10 mouse cellular contexts compared by ENCODE assay signal in genomic region chr4:144882881-144883331, GRCm38 (mm10). TPM values are rescaled to one million over a fixed set of nuclear protein-coding genes. Genes with fewer than 3 reads are reported as not detected.
DNase-seq lines count a peak whose midpoint lies in the region; ATAC-seq lines count a peak whose summit lies in the region.
"Had no signal": no experiment of that assay in that cellular context is flagged by ENCODE, and none has a peak within 500 bp of the region (broad histone marks: within the 10 kb centered on the region; RNA-seq: fewer than 3 reads in every experiment).

No protein-coding gene starts in this region.

- no peaks in the 10 kb centered on the region for H3K4me1 ChIP-seq in heart, embryonic 14.5 days (ENCODE audit: control insufficient read depth in 2 of 2, insufficient read depth in 2 of 2, low read length in 2 of 2)
- H3K4me1 ChIP-seq in stomach, embryonic 16.5 days (ENCODE audit: control insufficient read depth, insufficient read depth, low read length), result no peaks in the 10 kb centered on the region; the same call in 1 of the 2 replicates
- no peaks in the 10 kb centered on the region for H3K4me1 ChIP-seq in liver, embryonic 11.5 days (replicated peaks; ENCODE audit: control insufficient read depth, insufficient read depth, low read length)
- H3K4me1 ChIP-seq: heart, embryonic 15.5 days had no signal

- DNase-seq in heart, postnatal 4 days, result no peak
- peak; percentile 43 for DNase-seq in retina, postnatal 1 day
- DNase-seq in retina, embryonic 14.5 days (ENCODE audit: low spot score), result no peak
- DNase-seq in kidney, adult 8-10 months, result no peak
- no peak for DNase-seq in liver, embryonic 11.5 days (ENCODE audit: low spot score)
- DNase-seq: liver had no signal

- 0 out of 4 replicates have a peak overlapping the region, but pooled peaks have one; percentile 11 for H3K27ac ChIP-seq in heart, embryonic 14.5 days (replicated peaks in 1 of 2; ENCODE audit: control insufficient read depth in 1 of 2, insufficient read depth in 1 of 2, low read depth in 2 of 2, low read length in 2 of 2)
- 0 out of 2 replicates have a peak overlapping the region, but pooled peaks have one; percentile 6 for H3K27ac ChIP-seq in stomach, embryonic 16.5 days (ENCODE audit: low read length)
- H3K27ac ChIP-seq in liver, embryonic 11.5 days (ENCODE audit: low read depth, low read length), result no peak overlapping the region
- H3K27ac ChIP-seq: heart, embryonic 15.5 days had no signal

- no peaks in the 10 kb centered on the region for H3K27me3 ChIP-seq in heart, embryonic 14.5 days (ENCODE audit: control insufficient read depth, insufficient read depth, low read length)
- H3K27me3 ChIP-seq in stomach, embryonic 16.5 days (ENCODE audit: control insufficient read depth, insufficient read depth, low read length), result no peaks in the 10 kb centered on the region
- no peaks in the 10 kb centered on the region for H3K27me3 ChIP-seq in liver, embryonic 11.5 days (replicated peaks; ENCODE audit: control insufficient read depth, insufficient read depth, low read length)
- H3K27me3 ChIP-seq: heart, embryonic 15.5 days had no signal

- no peaks in the 10 kb centered on the region for H3K9me3 ChIP-seq in heart, embryonic 14.5 days (ENCODE audit: control insufficient read depth, low read length)
- H3K9me3 ChIP-seq in stomach, embryonic 16.5 days (replicated peaks; ENCODE audit: control insufficient read depth, low read length), result no peaks in the 10 kb centered on the region
- no peaks in the 10 kb centered on the region for H3K9me3 ChIP-seq in liver, embryonic 11.5 days (ENCODE audit: control insufficient read depth, low read length)
- H3K9me3 ChIP-seq: heart, embryonic 15.5 days had no signal

- no peak for ATAC-seq in heart, embryonic 14.5 days (ENCODE audit: insufficient number of reproducible peaks, insufficient read depth, low FRiP score, low read depth)
- peak; percentile 71 to 77 for ATAC-seq in hematopoietic stem cell, adult 5-6 weeks (replicated peaks in 1 of 2; ENCODE audit: insufficient read depth in 1 of 2, low FRiP score in 2 of 2, low TSS enrichment in 1 of 2, low read depth in 1 of 2, poor library complexity in 2 of 2, severe bottlenecking in 2 of 2)
- no peak; the same call in 1 of the 2 replicates for ATAC-seq in stomach, embryonic 16.5 days (ENCODE audit: insufficient read depth, low FRiP score)
- ATAC-seq in liver, embryonic 11.5 days (replicated peaks; ENCODE audit: low FRiP score), result no peak

- H3K4me2 ChIP-seq in heart, embryonic 14.5 days (ENCODE audit: low read length), result no peak overlapping the region
- no peak overlapping the region for H3K4me2 ChIP-seq in stomach, embryonic 16.5 days (ENCODE audit: low read depth, low read length)
- no peak overlapping the region for H3K4me2 ChIP-seq in liver, embryonic 11.5 days
- H3K4me2 ChIP-seq: heart, embryonic 15.5 days had no signal

- 64% methylated on average over 8 of the region's 8 CpGs for WGBS in heart, embryonic 14.5 days
- WGBS in stomach, embryonic 16.5 days, result 44% methylated on average over 8 of the region's 8 CpGs
- 58% methylated on average over 8 of the region's 8 CpGs for WGBS in liver, embryonic 11.5 days

- no peak overlapping the region for H3K4me3 ChIP-seq in heart, embryonic 14.5 days (ENCODE audit: control insufficient read depth in 1 of 2, insufficient read depth in 1 of 2, low read depth in 1 of 2, low read length in 2 of 2)
- H3K4me3 ChIP-seq in stomach, embryonic 16.5 days (replicated peaks; ENCODE audit: low read length), result no peak overlapping the region
- H3K4me3 ChIP-seq in liver, embryonic 11.5 days (ENCODE audit: low read depth, low read length), result no peak overlapping the region
- H3K4me3 ChIP-seq: heart, embryonic 15.5 days had no signal

- no peaks in the 10 kb centered on the region for H3K36me3 ChIP-seq in heart, embryonic 14.5 days (ENCODE audit: control insufficient read depth, insufficient read depth, low read length)
- no peaks in the 10 kb centered on the region for H3K36me3 ChIP-seq in stomach, embryonic 16.5 days (ENCODE audit: control insufficient read depth, insufficient read depth, low read length)
- H3K36me3 ChIP-seq in liver, embryonic 11.5 days (ENCODE audit: control insufficient read depth, insufficient read depth, low read length), result no peaks in the 10 kb centered on the region
- H3K36me3 ChIP-seq: heart, embryonic 15.5 days had no signal

- no peak overlapping the region for H3K9ac ChIP-seq in heart, embryonic 14.5 days (ENCODE audit: low read length)
- no peak overlapping the region for H3K9ac ChIP-seq in stomach, embryonic 16.5 days (ENCODE audit: low read length)
- no peak overlapping the region for H3K9ac ChIP-seq in liver, embryonic 11.5 days (ENCODE audit: low read depth, low read length)
- H3K9ac ChIP-seq: heart, embryonic 15.5 days had no signal

RNA-seq across cellular contexts. Expression of gene Dhrs3, which starts 9.7 kb away (rescaled TPM):
- polyA plus RNA-seq in heart, embryonic 14.5 days (2014; fragmentation: Nextera tagmentation; extraction: Ambion mirVana), result 33.3 and 36.6 TPM in 2 replicates
- 10 to 100 TPM; 40.6 to 50.7 TPM for total RNA-seq in heart, postnatal 4 days (2021)
- 48.1 and 55.2 TPM in 2 replicates for total RNA-seq in hematopoietic stem cell, adult 5-6 weeks (2017)
- 118 and 119 TPM in 2 replicates for polyA plus RNA-seq in stomach, embryonic 16.5 days (2015; fragmentation: Nextera tagmentation; extraction: Ambion mirVana)
- polyA plus RNA-seq in liver, embryonic 11.5 days (2014; fragmentation: Nextera tagmentation; extraction: Ambion mirVana), result 42.9 and 45.3 TPM in 2 replicates

Comparison
In these comparisons a context has a peak if more than half of its experiments do, and no peak if none do; other contexts are left out.
1. ATAC-seq: peak in hematopoietic stem cell, adult 5-6 weeks (2 of 2); none in heart, embryonic 14.5 days (single experiment), stomach, embryonic 16.5 days (single experiment) and liver, embryonic 11.5 days (single experiment).